Mouse (Mus musculus): ENCODE measurements at regions not wholly inside any gene's neighbourhood (a gene's known extent, or its start where the extent isn't known, plus 50 kb on each side); places are given as distances from the start of the nearest gene placed in this dataset.

DNA sequence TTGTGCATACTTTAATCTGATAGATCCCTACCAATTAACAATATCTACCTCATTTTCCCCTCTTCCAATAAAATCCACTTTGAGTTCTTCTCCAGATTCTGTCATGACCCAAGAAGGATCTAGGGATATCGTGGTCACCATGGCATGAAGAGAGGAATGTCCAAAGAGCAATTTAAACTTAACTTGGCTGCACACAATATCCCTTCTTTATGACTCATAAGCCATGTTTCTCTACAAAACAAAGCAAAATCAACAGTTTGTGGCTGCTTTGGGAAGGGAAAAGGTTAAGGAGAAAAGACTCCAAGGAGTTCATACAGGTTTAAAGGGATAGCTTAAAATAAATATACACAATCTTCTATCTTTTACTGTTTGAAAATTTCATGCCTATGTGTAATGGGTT lies 571.8 kb upstream of the Zeb2 start:
- TF ChIP-seq CTCF (IDR thresholded peaks at IDR 0.05; ENCODE audit: low read depth, low read length), result no peak
- TF ChIP-seq POLR2A (IDR thresholded peaks at IDR 0.05; ENCODE audit: insufficient read depth, low read length), result no peak
- TF ChIP-seq EP300 (IDR thresholded peaks at IDR 0.05; ENCODE audit: insufficient read depth, low read depth, low read length), result no peak
